Mouse (Mus musculus): ENCODE data around the gene Kcnj1. TPM values are rescaled to one million over a fixed set of nuclear protein-coding genes. Genes with fewer than 3 reads are reported as not detected.

Kcnj1 gene
- polyA plus RNA-seq, 1 experiment from 2014 or later: not detected

DNA sequence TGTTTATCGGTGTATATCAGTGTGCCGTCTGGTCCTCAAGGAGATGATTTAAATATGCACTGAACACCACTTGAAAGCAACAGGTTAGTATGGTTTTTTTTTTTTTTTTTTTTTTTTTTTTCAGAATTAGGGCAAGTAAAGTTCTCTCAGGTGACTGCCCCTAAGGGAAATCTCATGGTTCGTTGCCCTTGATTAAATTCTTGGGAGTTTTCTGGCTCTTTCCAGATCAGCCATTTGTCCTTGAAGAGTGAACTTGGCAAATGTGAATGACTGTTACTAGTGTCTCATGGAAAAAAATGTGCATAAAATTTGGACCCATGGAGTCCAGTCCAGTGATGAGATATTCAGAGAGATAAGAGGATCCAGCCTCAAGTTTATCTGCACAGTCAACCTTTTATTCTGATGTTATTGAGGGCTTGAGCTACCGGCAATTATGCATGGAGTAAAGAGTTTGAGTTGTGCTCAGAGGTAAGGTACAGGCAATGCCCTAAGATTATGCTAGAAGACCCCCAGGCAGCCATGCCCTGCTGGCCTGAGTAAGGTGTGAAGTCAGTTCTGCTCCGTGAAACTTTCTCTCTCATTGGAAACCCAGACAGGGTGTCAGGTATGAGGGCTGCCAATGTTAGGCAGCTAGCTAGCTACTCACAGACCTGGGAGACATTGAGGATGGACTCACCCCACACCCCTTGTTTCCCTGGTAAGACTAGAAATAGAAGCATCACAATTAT is 4.7 kb downstream of the Kcnj1 start:
- no peaks in the 10 kb centered on the region for H3K36me3 ChIP-seq (ENCODE audit: control insufficient read depth, insufficient read depth, low read length)
- no peaks in the 10 kb centered on the region for H3K4me1 ChIP-seq (ENCODE audit: control insufficient read depth, insufficient read depth, low read length)
- no peak for ATAC-seq (ENCODE audit: insufficient number of reproducible peaks, insufficient read depth, low FRiP score, low read depth)
- 75% methylated on average over 5 of the region's 5 CpGs for WGBS
- H3K4me2 ChIP-seq (replicated peaks; ENCODE audit: low read depth, low read length): no peak overlapping the region
- no peak overlapping the region for H3K4me3 ChIP-seq (ENCODE audit: low read depth, low read length)
- no peaks in the 10 kb centered on the region for H3K9me3 ChIP-seq (ENCODE audit: control insufficient read depth, low read depth, low read length)
- H3K27ac ChIP-seq (ENCODE audit: low read length): no peak overlapping the region
- H3K9ac ChIP-seq (replicated peaks; ENCODE audit: low read depth, low read length): no peak overlapping the region
- no peaks in the 10 kb centered on the region for H3K27me3 ChIP-seq (ENCODE audit: control insufficient read depth, insufficient read depth, low read length)

DNA sequence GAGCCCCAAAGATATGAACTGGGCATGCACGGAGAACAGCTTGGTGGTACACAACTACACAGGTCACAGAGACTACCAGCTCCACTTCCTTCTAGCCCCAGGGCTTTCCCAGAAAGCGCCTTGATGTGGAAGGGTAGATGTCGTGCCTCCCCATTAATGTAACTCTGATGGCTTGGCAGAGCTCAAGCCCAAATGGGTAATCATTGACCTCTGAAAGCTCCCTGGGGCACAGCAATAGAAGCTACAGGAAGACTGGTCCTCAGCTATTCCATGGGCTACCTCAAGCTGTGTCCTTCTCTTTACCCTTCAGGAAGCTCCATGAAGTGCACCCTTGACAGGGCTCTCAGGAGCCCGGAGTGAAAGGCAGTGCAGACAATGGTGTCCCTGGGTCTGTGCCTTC is 12.6 kb downstream of the Kcnj1 start:
- WGBS: 89% methylated on average over 4 of the region's 4 CpGs
- no peak overlapping the region for H3K4me3 ChIP-seq (ENCODE audit: low read depth, low read length)
- no peak overlapping the region for H3K4me2 ChIP-seq (replicated peaks; ENCODE audit: low read depth, low read length)
- no peak overlapping the region for H3K9ac ChIP-seq (replicated peaks; ENCODE audit: low read depth, low read length)
- ATAC-seq (ENCODE audit: insufficient number of reproducible peaks, insufficient read depth, low FRiP score, low read depth): no peak
- no peaks in the 10 kb centered on the region for H3K9me3 ChIP-seq (ENCODE audit: control insufficient read depth, low read depth, low read length)
- no peak overlapping the region for H3K27ac ChIP-seq (ENCODE audit: low read length)
- H3K27me3 ChIP-seq (ENCODE audit: control insufficient read depth, insufficient read depth, low read length): no peaks in the 10 kb centered on the region
- no peaks in the 10 kb centered on the region for H3K4me1 ChIP-seq (ENCODE audit: control insufficient read depth, insufficient read depth, low read length)
- H3K36me3 ChIP-seq (ENCODE audit: control insufficient read depth, insufficient read depth, low read length): no peaks in the 10 kb centered on the region

DNA sequence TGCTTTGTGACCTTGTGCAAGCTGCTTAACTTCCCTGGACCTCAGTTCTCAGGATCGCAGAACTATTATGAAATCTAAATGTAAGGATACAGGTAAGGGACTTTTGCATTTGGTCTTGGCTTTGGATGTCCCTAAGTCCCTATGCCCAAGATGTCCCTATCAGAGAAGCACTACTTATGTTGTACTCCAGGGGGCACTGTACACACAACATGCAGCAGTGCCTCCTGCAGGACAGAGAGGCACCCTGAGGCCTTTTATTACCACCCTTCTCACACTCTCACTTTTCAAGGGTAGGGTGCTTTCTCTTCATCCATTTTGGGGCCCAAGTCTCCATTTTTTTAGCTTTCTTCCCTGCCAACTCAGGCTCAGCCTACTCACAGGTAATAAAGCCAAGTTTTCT is 15.8 kb downstream of the Kcnj1 start:
- ATAC-seq (ENCODE audit: insufficient number of reproducible peaks, insufficient read depth, low FRiP score, low read depth): no peak
- 83% methylated on average over 1 of the region's 1 CpGs for WGBS
- Histone ChIP-seq H3K27me3 (ENCODE audit: control insufficient read depth, insufficient read depth, low read length) (no peaks in the 10 kb centered on the region), H3K9me3 (ENCODE audit: control insufficient read depth, low read depth, low read length) (no peaks in the 10 kb centered on the region), H3K4me2 (replicated peaks; ENCODE audit: low read depth, low read length) (no peak overlapping the region), H3K36me3 (ENCODE audit: control insufficient read depth, insufficient read depth, low read length) (no peaks in the 10 kb centered on the region), H3K4me1 (ENCODE audit: control insufficient read depth, insufficient read depth, low read length) (no peaks in the 10 kb centered on the region), H3K9ac (replicated peaks; ENCODE audit: low read depth, low read length) (no peak overlapping the region), H3K4me3 (ENCODE audit: low read depth, low read length) (no peak overlapping the region), H3K27ac (ENCODE audit: low read length) (no peak overlapping the region)

DNA sequence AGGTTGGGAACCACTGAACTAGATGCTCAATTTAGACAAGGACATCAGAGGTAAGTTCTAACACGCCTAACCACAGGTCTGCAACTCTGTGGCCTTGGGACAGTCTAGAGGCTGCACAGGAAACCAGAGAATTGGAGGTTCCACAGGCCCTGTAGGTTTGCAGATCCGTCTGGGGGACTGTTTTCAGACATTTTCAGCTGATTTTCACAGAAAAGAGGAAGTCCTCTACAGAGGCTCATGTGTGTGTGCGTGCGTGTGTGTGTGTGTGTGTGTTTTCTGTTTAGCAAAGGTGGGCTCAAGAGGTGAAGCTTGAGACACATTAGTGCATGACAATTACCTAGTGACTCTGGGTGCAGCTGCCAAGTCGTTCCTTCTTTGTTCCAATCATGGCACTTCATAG is 18.8 kb downstream of the Kcnj1 start:
- H3K4me3 ChIP-seq (ENCODE audit: low read depth, low read length): no peak overlapping the region
- H3K4me2 ChIP-seq (replicated peaks; ENCODE audit: low read depth, low read length): no peak overlapping the region
- no peak overlapping the region for H3K9ac ChIP-seq (replicated peaks; ENCODE audit: low read depth, low read length)
- H3K9me3 ChIP-seq (ENCODE audit: control insufficient read depth, low read depth, low read length): no peaks in the 10 kb centered on the region
- no peaks in the 10 kb centered on the region for H3K4me1 ChIP-seq (ENCODE audit: control insufficient read depth, insufficient read depth, low read length)
- 84% methylated on average over 5 of the region's 5 CpGs for WGBS
- H3K27me3 ChIP-seq (ENCODE audit: control insufficient read depth, insufficient read depth, low read length): no peaks in the 10 kb centered on the region
- no peaks in the 10 kb centered on the region for H3K36me3 ChIP-seq (ENCODE audit: control insufficient read depth, insufficient read depth, low read length)
- no peak overlapping the region for H3K27ac ChIP-seq (ENCODE audit: low read length)
- ATAC-seq (ENCODE audit: insufficient number of reproducible peaks, insufficient read depth, low FRiP score, low read depth): no peak

DNA sequence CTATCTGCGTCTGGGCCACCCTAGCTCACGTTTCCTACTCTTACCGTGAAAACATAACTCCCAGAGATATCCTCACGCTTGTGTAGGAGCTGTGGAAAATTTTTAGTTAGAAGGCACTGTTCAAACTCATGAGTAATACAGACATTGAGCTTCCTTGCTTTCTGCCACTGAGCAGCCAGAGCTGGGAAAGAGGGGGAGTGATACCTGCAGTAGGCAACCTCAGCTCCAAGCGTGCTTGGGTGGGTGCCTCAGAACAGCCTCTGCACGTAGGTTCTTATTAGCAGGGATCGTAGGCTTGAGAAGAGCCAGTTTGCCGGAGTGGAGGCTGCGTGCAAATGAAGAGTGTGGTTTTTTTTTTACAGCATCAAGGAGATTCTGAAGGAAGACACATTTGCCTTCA is 19.4 kb downstream of the Kcnj1 start:
- no peak for ATAC-seq (ENCODE audit: insufficient number of reproducible peaks, insufficient read depth, low FRiP score, low read depth)
- no peaks in the 10 kb centered on the region for H3K4me1 ChIP-seq (ENCODE audit: control insufficient read depth, insufficient read depth, low read length)
- H3K36me3 ChIP-seq (ENCODE audit: control insufficient read depth, insufficient read depth, low read length): no peaks in the 10 kb centered on the region
- no peak overlapping the region for H3K9ac ChIP-seq (replicated peaks; ENCODE audit: low read depth, low read length)
- H3K4me3 ChIP-seq (ENCODE audit: low read depth, low read length): no peak overlapping the region
- H3K27me3 ChIP-seq (ENCODE audit: control insufficient read depth, insufficient read depth, low read length): no peaks in the 10 kb centered on the region
- 86% methylated on average over 9 of the region's 9 CpGs for whole genome bisulfite sequencing
- no peaks in the 10 kb centered on the region for H3K9me3 ChIP-seq (ENCODE audit: control insufficient read depth, low read depth, low read length)
- H3K4me2 ChIP-seq (replicated peaks; ENCODE audit: low read depth, low read length): no peak overlapping the region
- no peak overlapping the region for H3K27ac ChIP-seq (ENCODE audit: low read length)

DNA sequence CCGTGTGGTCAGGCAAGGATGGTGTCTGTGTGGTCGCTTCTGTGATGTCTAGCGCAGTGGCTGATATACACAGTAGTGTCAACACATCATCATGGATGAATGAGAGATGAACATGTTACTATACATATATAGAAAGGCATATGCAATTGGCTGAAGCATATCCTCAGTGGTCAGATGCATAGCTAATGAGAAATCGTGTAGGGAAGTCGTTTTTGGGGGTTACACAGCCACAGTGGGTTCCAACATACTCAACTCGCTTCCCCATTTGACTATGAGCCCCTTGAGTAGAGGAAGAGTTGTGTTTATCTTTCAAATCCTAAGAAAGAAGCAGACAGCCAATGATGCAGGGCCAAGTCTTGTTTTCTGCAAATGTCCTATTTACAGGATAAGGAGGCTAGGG is 20.4 kb downstream of the Kcnj1 start:
- no peak for ATAC-seq (ENCODE audit: insufficient number of reproducible peaks, insufficient read depth, low FRiP score, low read depth)
- 79% methylated on average over 6 of the region's 6 CpGs for WGBS

DNA sequence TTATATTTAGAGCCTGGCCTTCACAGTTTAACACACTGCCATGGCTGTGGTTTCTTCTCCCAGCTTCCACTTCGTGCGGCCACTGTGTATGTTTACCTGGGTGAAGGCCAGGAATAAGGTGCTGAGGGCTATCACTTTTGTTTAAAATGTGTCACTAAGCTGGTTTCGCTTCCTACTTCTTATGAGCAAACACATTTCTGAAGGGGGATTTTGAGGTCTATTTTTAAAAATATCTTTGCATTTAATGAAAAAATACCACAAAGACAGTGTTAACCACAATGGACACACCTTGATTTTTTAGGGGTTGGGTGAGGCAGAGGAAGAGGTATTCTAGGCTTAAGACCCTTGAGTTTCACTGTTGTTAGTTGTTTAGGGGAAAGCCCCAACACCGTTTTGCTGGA is 22.5 kb downstream of the Kcnj1 start:
- ATAC-seq (ENCODE audit: insufficient number of reproducible peaks, insufficient read depth, low FRiP score, low read depth): no peak
- WGBS: 76% methylated on average over 4 of the region's 4 CpGs
- Histone ChIP-seq H3K4me3 (ENCODE audit: low read depth, low read length) (no peak overlapping the region), H3K9ac (replicated peaks; ENCODE audit: low read depth, low read length) (no peak overlapping the region), H3K36me3 (ENCODE audit: control insufficient read depth, insufficient read depth, low read length) (no peaks in the 10 kb centered on the region), H3K9me3 (ENCODE audit: control insufficient read depth, low read depth, low read length) (no peaks in the 10 kb centered on the region), H3K4me1 (ENCODE audit: control insufficient read depth, insufficient read depth, low read length) (no peaks in the 10 kb centered on the region), H3K27ac (ENCODE audit: low read length) (no peak overlapping the region), H3K4me2 (replicated peaks; ENCODE audit: low read depth, low read length) (no peak overlapping the region), H3K27me3 (ENCODE audit: control insufficient read depth, insufficient read depth, low read length) (no peaks in the 10 kb centered on the region)

More for the DNA sequence above, 20.4 kb downstream of the Kcnj1 start:
- Histone ChIP-seq H3K4me1 (ENCODE audit: control insufficient read depth, insufficient read depth, low read length) (no peaks in the 10 kb centered on the region), H3K4me3 (ENCODE audit: low read depth, low read length) (no peak overlapping the region), H3K27ac (ENCODE audit: low read length) (no peak overlapping the region), H3K4me2 (replicated peaks; ENCODE audit: low read depth, low read length) (no peak overlapping the region), H3K27me3 (ENCODE audit: control insufficient read depth, insufficient read depth, low read length) (no peaks in the 10 kb centered on the region), H3K36me3 (ENCODE audit: control insufficient read depth, insufficient read depth, low read length) (no peaks in the 10 kb centered on the region), H3K9me3 (ENCODE audit: control insufficient read depth, low read depth, low read length) (no peaks in the 10 kb centered on the region), H3K9ac (replicated peaks; ENCODE audit: low read depth, low read length) (no peak overlapping the region)

DNA sequence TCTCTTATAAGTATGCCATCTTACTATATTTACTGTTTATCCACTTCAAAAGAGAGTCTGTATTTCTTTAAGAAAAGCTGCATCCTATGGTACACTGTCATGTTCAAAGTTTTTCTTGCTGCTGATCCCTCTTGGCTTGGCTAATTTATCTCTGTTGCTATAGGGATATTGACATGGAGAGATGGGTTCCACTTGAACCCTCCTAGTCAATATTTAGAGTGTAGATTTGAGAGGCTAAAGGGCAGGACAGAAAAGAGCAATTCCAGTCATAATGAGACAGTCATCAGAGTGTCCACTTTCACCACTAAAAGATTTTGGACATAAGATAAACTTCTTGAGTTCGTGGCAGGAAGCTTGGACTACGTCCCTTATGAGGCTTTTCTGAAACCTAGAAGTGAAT is 27.9 kb downstream of the Kcnj1 start:
- 28% methylated on average over 2 of the region's 2 CpGs for WGBS
- Histone ChIP-seq H3K9ac (replicated peaks; ENCODE audit: low read depth, low read length) (no peak overlapping the region), H3K4me1 (ENCODE audit: control insufficient read depth, insufficient read depth, low read length) (0 out of 2 replicates have a peak, but pooled peaks cover 3% of the 10 kb centered on the region), H3K27ac (ENCODE audit: low read length) (no peak overlapping the region), H3K36me3 (ENCODE audit: control insufficient read depth, insufficient read depth, low read length) (no peaks in the 10 kb centered on the region), H3K4me2 (replicated peaks; ENCODE audit: low read depth, low read length) (no peak overlapping the region), H3K4me3 (ENCODE audit: low read depth, low read length) (no peak overlapping the region), H3K27me3 (ENCODE audit: control insufficient read depth, insufficient read depth, low read length) (no peaks in the 10 kb centered on the region), H3K9me3 (ENCODE audit: control insufficient read depth, low read depth, low read length) (no peaks in the 10 kb centered on the region)
- no peak for ATAC-seq (ENCODE audit: insufficient number of reproducible peaks, insufficient read depth, low FRiP score, low read depth)

DNA sequence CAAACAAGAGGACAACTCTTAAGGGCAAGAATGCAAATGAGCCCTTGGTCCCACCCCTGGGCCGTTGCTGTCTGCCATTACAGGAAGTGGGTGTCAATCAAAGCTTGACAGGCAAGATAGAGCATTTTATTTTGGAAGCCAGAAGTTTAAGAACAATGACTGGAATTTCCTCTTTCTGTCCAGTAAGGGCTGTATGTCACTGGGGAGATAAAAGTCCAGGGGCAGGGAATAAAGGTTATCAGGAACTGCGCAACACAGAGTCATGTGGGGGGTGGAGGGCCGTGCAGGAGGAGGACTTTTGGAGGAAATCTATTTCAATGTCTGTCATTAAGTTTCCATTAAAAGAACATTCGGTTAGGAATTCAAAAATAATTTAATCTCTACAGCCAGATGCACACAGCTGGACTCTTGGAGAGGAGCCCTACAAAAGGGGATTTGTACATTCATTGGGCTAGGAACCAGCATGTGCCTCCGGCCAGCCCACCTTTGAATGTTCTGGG is 28.4 kb downstream of the Kcnj1 start:
- Histone ChIP-seq H3K9ac (replicated peaks; ENCODE audit: low read depth, low read length) (no peak overlapping the region), H3K27me3 (ENCODE audit: control insufficient read depth, insufficient read depth, low read length) (no peaks in the 10 kb centered on the region), H3K4me2 (replicated peaks; ENCODE audit: low read depth, low read length) (no peak overlapping the region), H3K9me3 (ENCODE audit: control insufficient read depth, low read depth, low read length) (no peaks in the 10 kb centered on the region), H3K36me3 (ENCODE audit: control insufficient read depth, insufficient read depth, low read length) (no peaks in the 10 kb centered on the region), H3K4me3 (ENCODE audit: low read depth, low read length) (no peak overlapping the region), H3K4me1 (ENCODE audit: control insufficient read depth, insufficient read depth, low read length) (0 out of 2 replicates have a peak, but pooled peaks cover 3% of the 10 kb centered on the region), H3K27ac (ENCODE audit: low read length) (no peak overlapping the region)
- no peak for ATAC-seq (ENCODE audit: insufficient number of reproducible peaks, insufficient read depth, low FRiP score, low read depth)
- 24% methylated on average over 5 of the region's 5 CpGs for WGBS
